Mouse (Mus musculus) heart, postnatal 10 days (tissue): ENCODE results near the gene Cd37. TPM values are rescaled to one million over a fixed set of nuclear protein-coding genes. Genes with fewer than 3 reads are reported as not detected.

Experiments used
- DNase-seq, 2 experiments: peaks; one replicate each; pipeline ENCODE4 v3.0.0; 2021
- intact Hi-C: fragments of 180-260 bp; cut with DNase I; formaldehyde crosslinking; loops from one replicate; pipeline ENCODE4 v1.15.1; 2025
- total RNA-seq, 2 experiments: library from RNA; stranded (reverse); gene quantifications; 2 replicates each; pipeline ENCODE4 v1.2.3; 2021

The Cd37 gene
- total RNA-seq, 2 experiments from 2014 or later = 3.0 to 4.0 TPM

DNA sequence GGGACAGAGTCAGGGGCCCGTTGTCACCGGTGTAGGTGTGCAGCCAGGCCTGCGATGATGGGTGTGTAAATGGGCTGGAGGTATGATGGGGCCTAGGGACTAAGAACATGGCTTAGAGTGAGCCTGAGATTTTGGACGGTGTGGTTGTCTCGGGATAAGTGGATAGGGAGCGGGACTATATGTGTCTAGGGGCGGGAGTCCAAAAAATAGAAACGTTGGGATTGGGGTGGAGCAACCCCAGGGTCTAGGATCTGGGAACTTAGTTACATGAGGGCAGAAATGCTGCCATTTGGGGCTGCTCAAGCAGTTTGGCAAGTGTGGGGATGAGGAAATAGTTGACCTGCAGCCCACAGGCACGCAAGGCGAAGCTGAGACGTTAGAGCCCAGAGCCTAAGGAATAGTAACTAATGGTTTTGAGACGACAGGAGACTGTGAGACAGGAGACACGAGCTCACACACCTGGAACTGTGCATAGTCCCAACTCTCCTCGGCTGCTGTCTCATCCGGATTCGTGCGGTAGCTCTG, 3.2 kb downstream of the Cd37 start:
- intact Hi-C loops = no loop called here
- peak; percentile 23 to 34 for DNase-seq

DNA sequence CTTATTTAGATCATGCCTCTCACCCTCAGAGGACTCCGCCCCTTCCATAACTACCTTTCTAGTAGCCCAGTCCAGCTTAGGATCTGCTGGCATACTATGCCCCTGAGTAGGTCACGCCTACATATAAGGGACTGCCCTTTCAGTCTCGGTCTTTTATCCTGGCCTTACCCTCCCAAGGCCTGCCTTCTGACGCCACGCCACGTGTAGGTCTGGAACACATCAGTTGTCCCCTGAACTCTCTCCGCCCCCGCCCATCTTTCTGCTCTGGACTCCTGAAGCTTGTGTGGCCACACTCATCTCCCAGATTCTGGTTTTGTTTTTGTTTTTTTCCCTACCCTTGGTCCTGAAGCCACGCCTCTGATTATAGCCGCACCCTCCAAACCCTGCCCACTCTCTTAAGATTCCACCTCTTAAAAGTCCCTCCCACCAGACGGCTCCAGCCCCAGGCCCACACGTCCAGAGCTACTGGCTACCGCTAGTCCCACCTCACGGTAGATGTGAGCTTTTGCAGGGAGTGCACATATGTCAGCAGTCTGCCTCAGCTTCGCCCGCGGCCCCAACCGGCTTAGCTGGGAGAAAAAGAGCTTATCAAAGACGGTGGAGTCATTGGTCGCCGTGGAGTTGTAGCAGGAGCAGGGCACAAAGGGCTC, 3.9 kb downstream of the Cd37 start:
- intact Hi-C loops = no loop called here
- peak; percentile 51 to 54 for DNase-seq

DNA sequence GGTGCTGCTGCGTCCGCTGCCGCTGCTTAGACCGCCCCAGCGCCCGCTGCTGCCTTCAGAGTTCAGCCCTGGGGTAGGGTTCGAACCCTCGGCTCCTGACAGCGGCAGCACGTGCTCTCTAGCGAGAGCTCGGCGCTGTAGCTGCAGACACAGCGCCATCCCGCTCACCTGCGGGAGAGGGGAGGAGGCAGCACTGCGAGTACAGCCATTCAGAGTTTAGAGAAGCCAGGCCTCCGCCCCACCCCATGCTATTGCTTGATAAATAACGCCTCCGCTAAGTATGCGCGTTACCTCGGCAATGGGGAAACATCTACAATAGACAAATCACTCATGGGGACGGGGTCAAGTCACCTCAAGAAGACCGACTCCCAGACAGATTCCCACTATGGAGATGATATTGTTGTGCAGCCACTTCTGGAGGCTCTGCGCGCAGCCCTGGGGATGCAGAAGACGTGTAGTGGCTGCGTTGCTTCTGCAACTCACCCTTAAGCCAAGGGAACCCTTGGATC, 4.5 kb downstream of the Cd37 start:
- intact Hi-C loops = no loop called here
- no peak for DNase-seq

DNA sequence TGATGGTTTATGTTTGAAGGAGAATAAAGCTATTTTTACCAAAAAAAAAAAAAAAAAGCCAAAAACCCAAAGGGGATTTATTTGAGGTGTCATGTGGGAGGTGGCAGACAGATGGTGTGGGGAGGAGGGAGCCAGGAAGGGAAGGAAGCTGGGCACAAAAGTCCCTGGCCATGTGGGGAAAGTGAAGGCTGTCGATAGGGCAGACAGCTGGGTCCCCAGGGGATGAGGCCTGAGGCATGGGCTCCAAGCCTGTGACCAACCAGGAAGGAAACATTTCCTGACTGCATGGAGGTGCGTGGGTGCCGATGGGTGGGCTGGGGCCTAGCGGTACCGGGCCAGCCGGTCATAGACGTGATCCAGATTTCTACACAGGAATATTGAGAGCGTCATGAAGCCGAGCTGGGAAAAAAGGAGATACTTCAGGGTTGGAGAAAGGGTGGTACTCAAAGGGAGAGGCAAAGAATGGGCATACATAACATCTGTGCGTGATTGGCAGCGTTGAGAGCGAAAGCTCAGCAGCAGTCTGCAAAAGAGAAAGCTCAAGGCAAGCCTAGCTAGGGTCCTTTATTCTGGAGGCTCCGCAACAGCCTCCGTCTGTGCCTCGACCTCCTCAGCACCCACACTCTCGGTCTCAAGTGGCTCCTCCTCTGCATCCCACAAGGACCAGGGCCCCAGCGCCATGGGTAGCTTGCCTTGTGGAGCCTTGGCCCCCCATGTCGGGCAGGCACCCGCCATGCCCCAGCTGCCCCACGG, 5.2 kb downstream of the Cd37 start:
- DNase-seq = peak; percentile 22 to 34
- intact Hi-C loops = no loop called here

DNA sequence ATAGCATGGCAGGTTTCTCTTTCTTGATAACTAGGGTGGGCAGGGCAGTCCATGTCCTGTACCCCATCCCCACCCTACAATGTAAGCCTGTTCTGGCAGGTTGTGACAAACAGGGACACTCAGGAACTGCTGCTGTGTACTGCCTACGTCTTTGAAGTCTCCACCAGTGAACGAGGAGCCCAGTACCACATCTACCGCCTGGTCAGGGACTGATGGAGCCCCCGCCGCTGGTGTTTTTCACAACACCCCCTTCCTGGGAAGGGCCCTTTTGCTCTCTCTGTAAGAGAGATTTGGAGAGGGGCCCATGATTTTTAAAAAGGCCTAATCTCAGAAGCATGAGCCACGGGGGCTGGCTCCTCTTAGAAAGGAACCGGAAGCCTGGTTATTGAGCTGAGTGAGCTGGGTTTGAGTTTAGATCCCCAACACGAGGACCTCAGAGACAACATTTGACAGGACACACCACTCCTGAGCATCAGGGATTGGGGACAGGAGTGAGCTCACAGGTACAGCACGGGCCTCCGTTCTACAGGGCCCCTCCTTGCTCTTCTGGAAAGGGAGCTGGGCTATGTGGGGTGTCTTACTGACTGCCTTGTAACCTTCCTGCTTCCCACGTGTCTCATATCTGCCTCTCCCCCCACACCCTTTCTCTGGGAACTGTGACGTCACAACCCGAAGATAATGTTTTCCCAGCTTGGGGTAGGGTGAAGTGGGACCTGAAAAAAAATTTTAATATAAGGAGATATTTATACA, 6.0 kb downstream of the Cd37 start:
- no peak for DNase-seq
- intact Hi-C loops = no loop called here

DNA sequence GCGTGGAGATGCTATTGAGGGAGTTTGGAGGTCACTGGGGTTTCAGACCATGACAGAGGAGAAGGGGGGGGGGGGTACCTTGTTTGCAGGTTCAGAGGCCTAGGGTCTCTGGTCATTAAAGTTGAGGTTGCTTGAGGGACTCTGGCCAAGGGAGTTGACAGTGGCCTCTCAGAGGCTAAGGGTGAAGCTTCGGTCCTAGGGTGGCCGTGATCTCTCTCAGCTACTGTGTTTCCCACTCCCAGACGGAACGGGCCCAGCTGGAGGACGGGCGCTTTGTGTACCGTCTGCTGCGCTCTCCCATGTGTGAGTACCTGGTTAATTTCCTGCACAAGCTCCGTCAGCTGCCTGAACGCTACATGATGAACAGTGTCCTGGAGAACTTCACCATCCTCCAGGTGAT, 7.0 kb downstream of the Cd37 start:
- intact Hi-C loops = no loop called here
- DNase-seq = no peak

DNA sequence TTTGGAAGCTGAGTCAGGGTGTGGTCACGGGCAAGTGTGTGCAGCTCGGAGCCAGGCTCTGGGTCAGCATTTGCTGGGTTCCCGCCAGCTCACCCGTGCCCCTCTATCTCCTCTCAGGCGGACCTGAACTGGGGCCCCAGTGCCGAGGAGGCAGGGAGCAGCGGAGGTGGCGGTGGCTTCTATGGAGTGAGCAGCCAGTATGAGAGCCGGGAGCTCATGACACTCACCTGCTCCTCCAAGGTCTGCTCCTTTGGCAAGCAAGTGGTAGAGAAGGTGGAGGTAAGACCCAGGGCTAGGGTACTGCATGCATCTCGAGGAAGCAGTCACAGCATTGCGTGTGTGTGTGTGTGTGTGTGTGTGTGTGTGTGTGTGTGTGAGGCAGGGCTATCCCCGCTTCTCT, 7.7 kb downstream of the Cd37 start:
- intact Hi-C loops = no loop called here
- DNase-seq = no peak

DNA sequence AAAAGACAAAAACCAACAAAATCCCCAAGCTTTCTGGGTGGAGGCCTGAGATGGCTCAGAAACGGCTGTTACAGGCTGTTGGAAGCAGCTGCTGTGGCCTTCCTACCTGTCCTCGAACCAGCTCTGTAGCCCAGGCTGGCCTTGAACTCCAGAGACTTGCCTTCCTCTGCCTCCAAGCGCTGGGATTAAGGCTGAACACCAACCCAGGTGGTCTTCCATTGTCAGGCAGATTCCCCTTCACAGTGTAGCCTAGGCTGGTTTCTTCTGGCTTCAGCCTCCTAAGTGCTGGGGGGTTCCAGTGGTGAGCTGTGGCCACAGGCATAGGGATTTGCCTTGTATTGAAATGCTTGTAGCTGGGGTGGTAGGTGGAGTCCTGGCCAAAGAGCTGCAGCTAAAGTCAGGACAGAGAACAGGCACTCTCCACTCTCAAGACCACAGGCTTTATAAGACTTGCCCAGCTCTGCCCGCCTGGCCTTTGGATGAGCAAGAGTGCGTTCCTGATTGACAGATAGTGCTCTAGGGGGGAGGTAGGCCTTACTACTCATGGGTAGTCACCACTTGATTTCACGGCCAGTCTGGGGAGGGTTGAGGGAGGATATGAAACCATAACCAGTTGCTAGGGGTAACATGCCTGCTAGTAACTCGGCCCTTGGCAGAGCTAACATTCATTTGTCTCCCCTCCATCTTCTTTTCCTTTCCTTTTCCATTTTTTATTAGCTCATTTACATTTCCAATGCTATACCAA, 9.3 kb downstream of the Cd37 start:
- DNase-seq = no peak
- intact Hi-C loops = no loop called here

DNA sequence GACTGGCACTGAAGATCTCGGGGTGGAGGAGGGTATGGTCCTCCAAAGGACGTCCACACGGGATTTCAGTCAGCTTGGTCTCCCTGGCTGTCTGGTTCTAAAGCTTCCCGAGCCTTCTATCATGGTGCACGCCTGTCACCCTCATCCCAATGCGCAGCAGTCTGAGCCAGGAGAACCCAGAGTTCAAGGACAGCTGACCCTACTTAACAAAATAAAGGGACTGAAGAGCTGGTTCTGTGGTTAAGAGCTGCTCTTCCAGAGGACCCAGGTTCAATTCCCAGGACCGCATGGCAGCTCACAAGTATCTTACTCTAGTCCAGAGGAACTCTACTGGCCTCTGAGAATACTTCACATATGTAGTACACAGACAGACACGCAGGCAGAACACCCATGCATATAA, 9.9 kb downstream of the Cd37 start:
- no peak for DNase-seq
- intact Hi-C loops = no loop called here

DNA sequence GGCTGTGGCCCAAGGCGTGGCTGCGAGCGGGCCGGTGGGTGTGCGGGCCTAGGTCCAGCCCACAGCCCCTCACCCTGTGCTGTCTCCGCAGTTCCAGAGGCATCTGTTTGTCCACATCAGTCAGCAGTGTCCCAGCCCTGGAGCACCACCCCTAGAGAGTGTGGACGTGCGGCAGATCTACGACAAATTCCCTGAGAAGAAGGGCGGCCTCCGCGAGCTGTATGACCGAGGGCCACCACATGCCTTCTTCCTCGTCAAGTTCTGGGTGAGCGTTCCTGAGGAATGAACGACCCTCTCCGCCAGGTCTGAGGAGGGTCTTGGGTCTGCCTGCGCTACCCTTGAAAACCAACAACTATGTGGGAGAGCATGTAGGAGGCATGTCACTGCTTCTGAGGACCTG, 10.4 kb downstream of the Cd37 start:
- intact Hi-C loops = no loop called here
- no peak for DNase-seq

DNA sequence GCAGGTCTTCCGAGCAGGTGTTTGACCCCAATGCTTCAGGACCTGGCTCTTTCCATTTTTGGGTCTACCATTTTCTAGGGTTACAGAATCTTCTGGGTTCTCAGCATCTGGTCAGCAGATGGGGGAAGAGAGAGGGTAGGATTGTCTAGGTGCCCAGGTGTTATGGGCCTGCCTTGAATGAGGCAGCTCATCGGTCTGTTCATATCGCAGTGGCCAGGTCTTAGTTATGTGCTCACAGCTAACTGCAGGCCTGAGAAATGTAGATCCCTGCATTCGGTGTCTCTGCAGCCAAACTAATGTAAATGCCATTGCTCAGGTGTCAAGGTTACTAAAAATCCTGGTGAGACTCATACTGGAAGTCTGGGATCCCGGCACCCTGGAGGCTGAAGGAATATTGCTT, 12.5 kb downstream of the Cd37 start:
- no peak for DNase-seq
- intact Hi-C loops = no loop called here

DNA sequence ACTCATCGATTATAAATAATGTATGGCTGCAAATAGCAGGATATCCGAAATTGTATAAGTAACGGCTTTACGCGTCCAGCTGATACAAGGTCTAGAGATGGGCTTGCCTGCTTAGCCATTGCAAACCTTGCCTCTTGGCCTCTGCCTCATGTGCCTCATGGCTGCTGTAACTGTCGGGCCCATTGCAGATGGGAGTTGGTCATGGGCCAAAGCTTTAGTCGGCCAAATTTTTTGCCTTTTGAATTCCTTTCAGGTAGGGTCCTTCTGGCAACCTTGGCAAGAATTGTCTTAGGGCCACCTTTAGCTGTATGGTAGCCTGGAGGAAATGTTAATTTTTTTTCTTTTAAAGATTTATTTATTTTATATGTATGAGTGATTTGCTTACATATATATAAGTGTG, 14.1 kb downstream of the Cd37 start:
- no peak for DNase-seq
- intact Hi-C loops = no loop called here

DNA sequence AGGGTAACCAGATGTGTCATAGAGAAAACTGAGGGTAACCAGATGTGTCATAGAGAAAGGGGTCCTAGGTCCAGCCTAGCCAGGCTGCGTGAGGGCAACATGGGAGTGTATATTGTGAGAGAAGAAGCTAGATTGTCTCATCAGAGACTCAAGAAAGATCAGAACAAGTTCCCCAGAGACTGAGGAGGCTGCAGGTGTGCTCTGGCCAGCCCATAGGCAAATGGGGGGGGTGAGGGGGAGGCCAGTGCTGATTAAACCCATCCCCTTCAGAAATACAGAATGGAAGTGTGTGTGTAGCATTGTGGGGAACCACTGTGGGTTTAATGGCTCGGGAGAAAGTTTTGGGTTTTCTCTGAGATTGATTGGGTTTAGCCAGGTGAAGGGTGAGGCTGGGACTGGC, 17.2 kb downstream of the Cd37 start:
- DNase-seq = no peak
- intact Hi-C loops = no loop called here

DNA sequence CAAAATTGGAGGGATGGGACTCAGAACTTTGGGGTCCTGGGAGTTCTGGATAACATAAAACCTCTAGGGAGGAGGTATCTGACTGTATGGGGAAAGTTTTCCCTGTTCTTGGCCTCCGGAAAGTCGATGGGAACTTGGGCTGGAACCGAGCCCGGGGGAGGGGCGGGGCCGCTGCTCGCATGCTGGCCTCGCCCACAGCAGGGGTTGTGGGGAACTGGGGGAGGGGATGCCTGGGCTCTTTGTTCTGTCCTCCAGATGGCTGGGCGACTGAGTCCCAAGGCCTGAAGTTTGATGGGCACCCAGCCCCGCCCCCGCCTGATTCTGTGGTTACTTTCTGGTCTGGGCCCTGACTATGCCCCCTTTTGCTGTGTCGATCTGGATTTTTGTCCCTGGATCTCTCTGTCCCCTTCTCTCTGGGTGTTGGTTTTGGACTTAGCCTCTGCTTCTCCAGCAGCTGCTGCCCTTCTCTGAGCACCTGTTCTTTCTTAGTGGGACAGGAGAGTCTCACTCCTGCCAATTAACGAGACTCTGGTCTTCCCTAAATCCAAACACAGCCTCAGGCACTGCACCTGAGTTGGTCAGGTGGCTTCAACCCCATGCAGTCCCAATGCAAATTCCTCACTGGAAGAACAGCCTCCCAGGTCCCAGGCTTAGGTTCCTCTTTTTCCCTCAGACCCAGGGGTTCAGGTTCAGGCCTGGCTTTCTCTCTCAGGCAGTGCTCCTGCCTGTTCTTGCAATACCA, 22.3 kb downstream of the Cd37 start:
- DNase-seq = peak; percentile 74 to 78
- intact Hi-C loops = no loop called here

DNA sequence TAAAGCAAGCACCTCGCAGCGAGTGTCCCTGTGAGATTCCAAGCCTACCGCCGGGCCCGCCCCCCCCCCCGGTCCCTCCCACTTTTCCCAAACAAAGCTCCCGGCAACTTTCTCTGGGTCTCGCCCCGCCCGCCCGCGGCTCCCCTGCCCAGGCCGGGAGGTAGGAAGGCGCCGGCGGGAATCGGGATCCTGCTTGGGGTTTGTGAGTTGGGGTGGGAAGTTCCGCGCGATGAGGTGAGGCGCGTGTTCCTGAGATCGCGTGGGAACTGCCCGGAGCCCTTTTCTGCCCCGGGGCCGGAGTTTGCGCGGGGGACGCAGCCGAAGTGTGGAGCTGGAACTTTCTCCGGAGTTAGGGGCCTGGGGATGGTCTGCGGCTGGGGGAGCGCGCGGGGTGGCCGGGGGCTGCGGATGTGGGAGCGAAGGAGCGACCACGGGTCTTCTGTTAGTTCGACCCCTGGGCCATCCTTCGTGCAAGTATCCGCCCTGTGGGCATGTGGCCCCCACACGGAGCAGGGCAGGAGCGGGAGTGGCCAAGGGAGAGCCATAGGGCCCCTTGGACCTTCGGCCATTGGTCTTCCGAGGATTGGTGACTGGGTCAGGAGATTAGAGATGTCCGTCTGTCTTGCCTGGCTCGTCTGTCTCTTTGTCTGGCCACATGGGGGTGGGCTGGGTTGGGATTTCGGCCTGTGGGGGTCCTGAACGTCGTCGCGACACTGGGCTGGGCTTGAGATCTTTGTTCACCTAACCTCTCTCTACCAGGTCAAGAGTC, 23.1 kb downstream of the Cd37 start, which contains the start of gene Tead2:
TSS of gene Tead2 (plus strand) at position 81 of the 769 bp plus-strand sequence.
- DNase-seq = peak; percentile 60 to 67
- intact Hi-C loops = no loop called here

DNA sequence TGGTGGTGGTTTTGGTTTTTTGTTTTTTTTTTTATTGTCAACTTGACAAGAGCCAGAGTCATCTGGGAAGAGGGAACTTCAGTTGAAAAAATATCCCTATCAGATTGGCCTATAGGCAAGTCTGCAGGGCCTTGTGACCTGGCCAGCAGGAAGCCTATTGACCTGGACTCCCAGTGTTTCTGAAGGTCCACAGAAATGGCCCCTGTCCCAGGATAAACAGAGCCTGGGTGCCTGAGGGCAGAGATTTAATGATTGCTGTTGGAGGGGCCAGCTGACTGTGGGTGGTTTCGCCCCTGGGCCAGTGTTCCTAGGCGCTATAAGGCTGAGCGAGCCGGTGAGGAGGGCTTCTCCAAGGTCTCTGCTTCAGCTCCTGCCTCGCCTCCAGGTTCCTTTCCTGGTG, 25.2 kb downstream of the Cd37 start:
- DNase-seq = no peak
- intact Hi-C loops = no loop called here

DNA sequence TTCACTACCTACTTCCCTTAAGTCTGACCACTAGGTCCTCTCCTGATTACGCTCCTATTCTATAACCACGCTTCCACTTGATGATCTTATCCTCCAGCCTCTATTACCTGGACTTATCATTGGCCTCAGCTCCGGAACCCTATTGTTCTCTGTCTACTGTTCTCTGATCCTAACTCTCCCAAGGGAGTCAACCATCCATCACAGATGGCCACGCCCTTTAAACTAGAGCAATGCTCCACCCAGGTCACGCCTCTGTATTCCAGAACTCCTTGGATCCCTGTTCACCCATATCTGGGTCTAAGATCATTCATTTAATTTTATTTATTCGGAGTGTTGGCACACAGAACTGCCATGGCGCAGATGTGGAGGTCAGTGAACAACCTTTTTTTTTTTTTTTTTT, 26.6 kb downstream of the Cd37 start:
- DNase-seq = no peak
- intact Hi-C loops = no loop called here

DNA sequence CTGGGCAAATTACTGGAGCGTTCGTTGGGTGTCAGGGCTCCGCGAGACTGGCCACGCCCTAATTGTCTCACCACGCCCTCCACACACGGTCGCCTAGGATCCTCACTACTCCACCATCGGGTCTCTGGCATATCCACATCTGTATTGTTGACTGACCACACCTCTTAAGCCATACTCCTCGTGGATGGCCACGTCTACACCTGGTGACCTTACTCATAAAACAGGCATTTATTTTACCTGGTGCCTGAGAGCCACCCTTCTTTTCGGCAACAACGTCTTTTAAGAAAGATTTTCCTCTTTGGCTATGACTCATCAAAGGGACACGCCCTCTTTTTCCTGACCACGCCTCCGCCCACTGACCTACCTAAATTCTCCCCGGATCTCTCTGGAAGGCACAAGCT, 27.1 kb downstream of the Cd37 start, which contains the start of gene Dkkl1:
TSS of gene Dkkl1 (minus strand) at position 297 of the 401 bp plus-strand sequence.
- no peak for DNase-seq
- intact Hi-C loops = no loop called here

DNA sequence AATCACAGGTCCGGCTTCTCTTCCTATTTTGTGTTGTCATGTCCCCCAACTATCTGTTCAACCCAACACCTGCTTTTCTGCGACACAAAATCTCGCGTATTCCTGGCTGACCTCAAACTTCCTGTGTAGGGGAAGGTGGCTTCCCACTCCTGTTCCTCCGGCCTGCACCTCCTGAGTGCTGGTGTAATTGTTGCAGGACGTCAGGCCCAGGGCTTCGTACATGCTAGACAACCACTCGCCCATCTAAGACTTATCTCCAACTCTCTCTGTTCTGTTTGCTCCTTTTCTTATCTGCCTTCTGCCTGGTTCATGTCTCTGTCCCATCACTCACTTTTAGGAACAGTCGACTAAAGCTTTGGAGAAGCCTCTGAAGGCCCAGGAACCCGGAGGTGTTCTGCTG, 27.8 kb downstream of the Cd37 start:
- DNase-seq = no peak
- intact Hi-C loops = no loop called here
